Mouse (Mus musculus) kidney, postnatal 0 days (tissue): ENCODE results near the gene Cyp2b13. TPM values are rescaled to one million over a fixed set of nuclear protein-coding genes. Genes with fewer than 3 reads are reported as not detected.
"Not testable (repeated sequence)": the region's sequence is repeated elsewhere in the genome, so short reads cannot be mapped to it uniquely, and the experiment has no call there.

Experiments used
- ATAC-seq: fragments of 200-750 bp; cut with Nextera tagmentation; replicated peaks from 2 replicates; pipeline ENCODE4 v1.8.0; 2017; ENCODE audit warnings: low read depth, moderate number of reproducible peaks, moderate TSS enrichment, moderate library complexity; ENCODE audit not compliant: low FRiP score
- DNase-seq: peaks from one replicate; pipeline ENCODE4 v3.0.0-alpha.2; 2016; ENCODE audit warnings: low spot score
- H3K27ac ChIP-seq: fragments of 300-500 bp; sonication (generic); 2 replicates; pipeline ENCODE4 v1.5.1; 2014; ENCODE audit warnings: mild to moderate bottlenecking
- H3K27me3 ChIP-seq: fragments of 300-500 bp; sonication (generic); 2 replicates; pipeline ENCODE4 v1.6.1; 2014; ENCODE audit warnings: low read length, mixed read lengths; ENCODE audit not compliant: insufficient read depth
- H3K36me3 ChIP-seq: fragments of 300-500 bp; sonication (generic); 2 replicates; pipeline ENCODE4 v1.6.1; 2014; ENCODE audit warnings: low read length, mixed read lengths; ENCODE audit not compliant: insufficient read depth
- H3K4me1 ChIP-seq: fragments of 300-500 bp; sonication (generic); replicated peaks from 2 replicates; pipeline ENCODE4 v1.6.1; 2014; ENCODE audit warnings: antibody characterized with exemption, low read length, mixed read lengths; ENCODE audit not compliant: insufficient read depth
- H3K4me2 ChIP-seq: fragments of 300-500 bp; sonication (generic); 2 replicates; pipeline ENCODE4 v1.6.1; 2014; ENCODE audit warnings: mild to moderate bottlenecking, low read length, moderate library complexity, mixed read lengths
- H3K4me3 ChIP-seq: fragments of 300-500 bp; sonication (generic); replicated peaks from 2 replicates; pipeline ENCODE4 v1.5.1; 2014; ENCODE audit warnings: low read depth, low read length
- H3K9ac ChIP-seq: fragments of 300-500 bp; sonication (generic); 2 replicates; pipeline ENCODE4 v1.6.1; 2014; ENCODE audit warnings: low read depth, low read length
- H3K9me3 ChIP-seq: fragments of 300-500 bp; sonication (generic); replicated peaks from 2 replicates; pipeline ENCODE4 v1.6.1; 2016; ENCODE audit warnings: low read length, inconsistent platforms, mixed read lengths
- CTCF ChIP-seq: IDR thresholded peaks from 2 replicates; pipeline ENCODE4 v1.5.1; 2016; ENCODE audit warnings: antibody characterized with exemption, low read depth, mild to moderate bottlenecking, moderate library complexity
- WGBS: fragments of 180-500 bp; shearing (Covaris S2); extraction: QIAGEN DNeasy Blood & Tissue Kit; methylation state at CpG from one replicate; pipeline ENCODE4 v1.1.7; 2014; 5-methylcytosine and 5-hydroxymethylcytosine counted together
- polyA plus RNA-seq: library from polyadenylated mRNA; unstranded; fragments of >200 nt; fragmentation: Nextera tagmentation; extraction: Ambion mirVana; gene quantifications from 2 replicates; pipeline ENCODE4 v1.2.1, GENCODE M21; 2015

The Cyp2b13 gene
- not detected in 2 replicates for polyA plus RNA-seq

DNA sequence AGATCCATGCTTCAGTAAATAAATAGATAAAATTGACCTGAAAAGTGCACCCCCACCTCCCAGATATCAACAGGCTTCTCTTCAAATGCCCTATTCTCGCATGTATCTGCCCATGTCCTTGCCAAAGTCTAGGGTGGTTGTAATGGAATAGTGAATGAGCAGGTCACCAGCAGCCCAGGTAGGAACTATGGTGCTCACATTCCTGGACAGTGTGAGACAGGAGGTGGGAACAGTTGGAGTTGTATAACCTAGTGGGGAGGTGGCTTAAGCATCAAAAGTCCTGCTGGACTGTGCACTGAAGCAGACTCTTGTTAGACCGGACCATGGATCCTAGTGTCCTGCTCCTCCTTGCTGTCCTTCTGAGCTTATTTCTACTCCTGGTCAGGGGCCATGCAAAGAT is at the start of gene Cyp2b13:
TSS of gene Cyp2b13 (plus strand) at position 301 of the 400 bp plus-strand sequence.
- ATAC-seq, H3K9me3 ChIP-seq, H3K4me2 ChIP-seq, H3K4me3 ChIP-seq, H3K27me3 ChIP-seq, H3K9ac ChIP-seq, DNase-seq, H3K27ac ChIP-seq, H3K36me3 ChIP-seq, H3K4me1 ChIP-seq: not testable (repeated sequence)
- 71% methylated on average over 1 of the region's 2 CpGs for WGBS

DNA sequence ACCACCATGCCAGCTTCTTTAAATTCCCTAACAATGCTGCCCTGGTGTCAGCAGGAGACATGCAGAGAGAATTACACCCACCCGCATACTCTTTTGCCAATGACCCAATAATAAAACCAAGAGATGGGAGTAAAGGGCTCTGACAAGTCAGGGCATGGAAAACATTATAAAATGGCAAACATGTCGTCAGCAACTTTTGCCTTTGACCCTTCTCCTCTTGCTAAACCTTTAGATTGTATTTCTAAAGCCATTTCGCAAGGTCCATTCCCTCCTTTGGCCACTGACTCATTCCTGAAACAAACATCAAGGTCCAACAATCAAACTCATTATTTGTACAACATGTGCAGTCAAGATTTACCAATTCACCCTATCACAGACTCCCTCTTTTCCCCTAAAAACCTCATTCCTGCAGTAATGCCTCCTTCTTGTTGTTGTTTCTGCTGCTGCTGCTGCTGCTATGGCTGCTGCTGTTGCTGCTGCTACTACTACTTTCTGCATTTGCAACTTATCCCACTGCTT is 41.4 kb upstream of the Cyp2b13 start:
- not testable (repeated sequence) for H3K27ac ChIP-seq, H3K9ac ChIP-seq, ATAC-seq, H3K4me1 ChIP-seq, H3K27me3 ChIP-seq, H3K36me3 ChIP-seq, H3K9me3 ChIP-seq, DNase-seq, H3K4me3 ChIP-seq, H3K4me2 ChIP-seq
- 63% methylated on average over 1 of the region's 3 CpGs for WGBS

DNA sequence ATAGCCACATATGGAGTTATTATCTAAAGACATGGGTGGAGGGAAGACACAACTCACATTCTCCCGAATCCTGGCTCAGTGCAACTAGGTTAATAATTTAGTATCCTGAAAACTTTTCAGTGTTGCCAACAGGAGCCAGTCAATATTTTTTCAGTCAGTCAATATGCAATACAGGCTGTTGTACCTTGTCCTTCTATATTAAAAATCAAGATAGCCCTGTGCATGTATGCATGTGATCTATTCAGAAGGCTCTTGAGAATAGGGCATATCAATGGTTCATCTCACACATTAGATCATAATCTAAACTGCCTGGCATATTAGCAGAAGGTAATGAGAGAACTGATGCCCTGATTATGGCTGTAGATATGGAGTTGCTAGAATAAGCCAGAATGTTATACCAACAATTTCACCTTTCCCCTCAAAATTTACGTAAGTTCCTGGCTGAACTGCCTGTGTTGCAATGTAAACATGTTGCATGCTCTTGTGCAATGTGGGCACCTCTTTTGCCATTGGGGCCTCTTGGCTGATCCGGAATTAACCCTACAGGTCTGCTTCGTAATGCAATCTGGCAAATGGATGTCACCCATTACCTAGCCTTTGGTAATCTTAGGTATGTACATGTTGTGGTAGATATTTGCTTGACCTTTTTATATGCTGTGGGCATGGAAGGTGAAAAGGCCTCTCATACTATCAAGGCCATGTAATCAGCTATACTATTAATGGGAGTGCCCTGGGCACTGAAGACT is 6.2 kb upstream of the Cyp2b13 start:
- H3K9ac ChIP-seq, ATAC-seq, H3K36me3 ChIP-seq, DNase-seq, H3K4me2 ChIP-seq, H3K4me1 ChIP-seq, H3K9me3 ChIP-seq, H3K27ac ChIP-seq, H3K27me3 ChIP-seq, H3K4me3 ChIP-seq: not testable (repeated sequence)
- 75% methylated on average over 3 of the region's 4 CpGs for WGBS

DNA sequence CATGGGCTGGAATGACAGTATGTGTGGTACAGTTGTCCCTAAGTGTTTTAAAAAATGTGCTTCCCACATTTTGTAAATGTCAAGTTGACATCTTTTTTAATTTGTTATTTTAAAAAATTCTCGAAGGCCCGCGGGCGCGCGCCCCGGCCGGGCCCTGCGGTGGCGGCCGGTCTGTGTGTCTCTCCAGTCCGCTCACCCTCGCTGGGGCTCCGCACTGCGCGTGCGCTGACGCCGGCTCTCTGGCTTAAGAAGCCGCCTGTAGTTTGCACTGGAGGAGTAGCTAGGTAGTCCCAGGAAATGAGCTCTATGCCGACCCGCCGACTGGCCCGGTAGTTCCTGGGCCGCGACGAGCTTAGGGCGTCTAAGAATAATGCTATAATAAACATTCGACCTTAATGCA is 10.4 kb downstream of the Cyp2b13 start:
- 53% methylated on average over 29 of the region's 29 CpGs for WGBS
- H3K4me1 ChIP-seq, ATAC-seq, DNase-seq, H3K36me3 ChIP-seq, H3K27me3 ChIP-seq, H3K9me3 ChIP-seq, H3K9ac ChIP-seq, H3K4me2 ChIP-seq, H3K27ac ChIP-seq, H3K4me3 ChIP-seq: not testable (repeated sequence)

DNA sequence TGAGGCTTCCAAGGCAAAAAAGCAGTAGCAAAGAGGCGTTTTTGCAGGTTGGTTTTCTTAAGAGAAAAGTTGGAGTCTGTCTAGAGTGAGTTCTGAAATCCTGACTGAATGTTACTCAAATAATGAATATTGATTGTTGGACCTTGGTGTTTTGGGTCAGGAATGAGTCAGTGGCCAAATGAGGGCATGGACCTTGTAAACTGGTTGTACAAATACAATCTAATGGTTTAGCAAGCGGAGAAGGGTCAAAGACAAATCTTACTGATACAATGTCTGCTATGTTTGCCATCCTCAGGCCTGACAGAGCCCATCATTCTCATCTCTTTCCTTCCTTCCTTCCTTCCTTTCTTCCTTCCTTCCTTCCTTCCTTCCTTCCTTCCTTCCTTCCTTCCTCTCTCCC is 21.3 kb downstream of the Cyp2b13 start:
- WGBS, result 59% methylated on average over 2 of the region's 2 CpGs
- H3K36me3 ChIP-seq, result no peaks in the 10 kb centered on the region
- no peak overlapping the region for H3K4me3 ChIP-seq
- no peaks in the 10 kb centered on the region for H3K27me3 ChIP-seq
- no peak overlapping the region for H3K27ac ChIP-seq
- H3K9ac ChIP-seq, result no peak overlapping the region
- TF ChIP-seq CTCF, result no peak
- no peaks in the 10 kb centered on the region for H3K4me1 ChIP-seq
- H3K4me2 ChIP-seq, result no peak overlapping the region
- ATAC-seq (no peak), DNase-seq (no peak)
- H3K9me3 ChIP-seq, result no peaks in the 10 kb centered on the region

DNA sequence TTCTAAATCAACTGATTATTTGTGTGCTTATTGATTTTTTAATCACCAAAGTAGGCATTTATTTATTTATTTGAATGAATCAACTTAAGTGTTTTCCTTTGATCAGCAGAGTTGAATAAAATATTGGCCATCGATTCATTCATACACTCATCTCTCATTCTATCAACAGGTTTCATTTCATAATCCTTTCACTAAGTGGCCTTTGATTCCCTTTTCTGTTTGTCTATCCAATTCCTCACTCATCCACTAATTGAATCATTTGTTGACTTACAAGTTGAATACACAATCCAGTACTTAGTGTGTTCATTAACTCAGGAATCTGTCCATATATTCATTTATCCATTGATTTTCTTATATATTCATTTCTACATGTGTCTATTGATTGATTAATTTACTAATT is 26.1 kb downstream of the Cyp2b13 start:
- Histone ChIP-seq H3K9me3 (no peaks in the 10 kb centered on the region), H3K4me2 (no peak overlapping the region), H3K27ac (no peak overlapping the region), H3K36me3 (no peaks in the 10 kb centered on the region), H3K9ac (no peak overlapping the region), H3K27me3 (no peaks in the 10 kb centered on the region), H3K4me3 (no peak overlapping the region), H3K4me1 (no peaks in the 10 kb centered on the region)
- ATAC-seq, result no peak
- DNase-seq, result no peak
- no peak for TF ChIP-seq CTCF
- WGBS, result 94% methylated on average over 1 of the region's 1 CpGs

DNA sequence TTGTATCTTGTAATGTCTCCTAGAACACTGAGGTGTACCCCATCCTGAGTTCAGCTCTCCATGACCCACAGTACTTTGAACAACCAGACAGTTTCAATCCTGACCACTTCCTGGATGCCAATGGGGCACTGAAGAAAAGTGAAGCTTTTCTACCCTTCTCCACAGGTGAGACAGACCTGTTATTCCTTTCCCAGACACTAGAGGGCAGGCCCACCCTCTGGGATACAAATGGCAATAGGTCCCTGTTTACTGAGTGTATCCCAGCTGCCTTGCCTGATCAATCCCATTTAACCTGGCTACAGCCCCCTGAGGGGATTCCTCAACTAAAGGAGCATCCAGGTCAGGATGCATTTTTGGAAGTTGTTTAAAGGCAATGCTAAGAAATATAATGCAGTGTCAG is 27.3 kb downstream of the Cyp2b13 start:
- H3K4me2 ChIP-seq, DNase-seq, H3K4me1 ChIP-seq, ATAC-seq, H3K36me3 ChIP-seq, H3K9ac ChIP-seq, H3K4me3 ChIP-seq, H3K9me3 ChIP-seq, H3K27me3 ChIP-seq, H3K27ac ChIP-seq: not testable (repeated sequence)

DNA sequence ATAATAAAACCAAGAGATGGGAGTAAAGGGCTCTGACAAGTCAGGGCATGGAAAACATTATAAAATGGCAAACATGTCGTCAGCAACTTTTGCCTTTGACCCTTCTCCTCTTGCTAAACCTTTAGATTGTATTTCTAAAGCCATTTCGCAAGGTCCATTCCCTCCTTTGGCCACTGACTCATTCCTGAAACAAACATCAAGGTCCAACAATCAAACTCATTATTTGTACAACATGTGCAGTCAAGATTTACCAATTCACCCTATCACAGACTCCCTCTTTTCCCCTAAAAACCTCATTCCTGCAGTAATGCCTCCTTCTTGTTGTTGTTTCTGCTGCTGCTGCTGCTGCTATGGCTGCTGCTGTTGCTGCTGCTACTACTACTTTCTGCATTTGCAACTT is 78.3 kb downstream of the Cyp2b13 start:
- WGBS, result no CpG with 5 or more reads among the region's 2 CpGs
- not testable (repeated sequence) for H3K27me3 ChIP-seq, H3K4me1 ChIP-seq, H3K36me3 ChIP-seq, H3K4me3 ChIP-seq, H3K27ac ChIP-seq, DNase-seq, H3K9me3 ChIP-seq, ATAC-seq, H3K9ac ChIP-seq, H3K4me2 ChIP-seq

DNA sequence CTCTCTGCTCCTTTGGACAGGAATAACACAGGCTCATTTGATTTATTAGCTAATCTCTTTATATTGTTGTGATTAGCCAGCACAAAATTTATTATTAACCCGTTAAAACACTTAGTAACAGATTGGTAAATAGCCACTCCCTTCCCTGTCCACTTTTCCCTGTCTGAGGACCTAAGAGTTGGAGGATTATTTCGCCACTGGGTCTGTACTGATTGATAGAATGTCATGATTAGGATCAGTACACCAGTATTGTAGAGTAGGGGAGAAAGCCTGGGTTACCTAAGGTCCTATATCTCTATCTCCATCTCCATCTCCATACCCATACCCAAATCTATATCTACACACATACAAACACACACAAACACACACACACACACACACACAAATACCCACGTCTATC is 82.4 kb downstream of the Cyp2b13 start:
- not testable (repeated sequence) for H3K4me3 ChIP-seq, H3K9ac ChIP-seq, H3K9me3 ChIP-seq, DNase-seq, H3K27ac ChIP-seq, H3K27me3 ChIP-seq, H3K4me1 ChIP-seq, H3K36me3 ChIP-seq, H3K4me2 ChIP-seq, ATAC-seq
- whole genome bisulfite sequencing, result 38% methylated on average over 1 of the region's 3 CpGs
